Mouse (Mus musculus) myocyte (in vitro differentiated cells): ENCODE results near the gene Ccn6. TPM values are rescaled to one million over a fixed set of nuclear protein-coding genes. Genes with fewer than 3 reads are reported as not detected.

Source experiments
- H3K27me3 ChIP-seq: one replicate; pipeline ENCODE4 v1.6.1; 2011; ENCODE audit not compliant: control insufficient read depth, insufficient read depth, insufficient read length
- H3K36me3 ChIP-seq: one replicate; pipeline ENCODE4 v1.6.1; 2011; ENCODE audit not compliant: control insufficient read depth, insufficient read depth
- H3K4me2 ChIP-seq: one replicate; pipeline ENCODE4 v1.6.1; 2011; ENCODE audit warnings: low read depth, control low read depth
- H3K4me3 ChIP-seq: one replicate; pipeline ENCODE4 v1.5.1; 2011; ENCODE audit warnings: mild to moderate bottlenecking, control low read depth, moderate library complexity
- H3K79me2 ChIP-seq: one replicate; pipeline ENCODE4 v1.6.1; 2011; ENCODE audit not compliant: control insufficient read depth, insufficient read depth
- H3ac ChIP-seq: one replicate; pipeline ENCODE4 v1.6.1; 2011; ENCODE audit not compliant: control insufficient read depth, insufficient read length
- CEBPB ChIP-seq: IDR thresholded peaks from 2 replicates; pipeline ENCODE4 v1.6.1; 2011; ENCODE audit warnings: mild to moderate bottlenecking, moderate library complexity; ENCODE audit not compliant: poor library complexity, insufficient read depth, severe bottlenecking
- E2F4 ChIP-seq: IDR thresholded peaks from one replicate; pipeline ENCODE4 v1.6.1; 2011; ENCODE audit warnings: mild to moderate bottlenecking, control low read depth, moderate library complexity; ENCODE audit not compliant: insufficient read depth
- MAX ChIP-seq: IDR thresholded peaks from one replicate; pipeline ENCODE4 v1.6.1; 2011; ENCODE audit warnings: low read depth, mild to moderate bottlenecking, control low read depth
- MYOD1 ChIP-seq, 3 experiments: IDR thresholded peaks; one replicate each; pipeline ENCODE4 v1.6.1; 2011; ENCODE audit warnings: control low read depth in 2 of 3, low read depth in 2 of 3, mild to moderate bottlenecking in 2 of 3, moderate library complexity in 1 of 3; ENCODE audit not compliant: insufficient read length in 2 of 3, control insufficient read depth in 1 of 3
- MYOG ChIP-seq, 3 experiments: IDR thresholded peaks; one replicate each; pipeline ENCODE4 v1.6.1; 2011; ENCODE audit warnings: control low read depth in 2 of 3, low read depth in 2 of 3, mild to moderate bottlenecking in 2 of 3; ENCODE audit not compliant: insufficient read length in 2 of 3, control insufficient read depth in 1 of 3, insufficient read depth in 1 of 3
- POLR2A ChIP-seq: IDR thresholded peaks from one replicate; pipeline ENCODE4 v1.6.1; 2011; ENCODE audit warnings: low read depth, mild to moderate bottlenecking, control low read depth, moderate library complexity; ENCODE audit not compliant: insufficient read length
- POLR2AphosphoS2 ChIP-seq: IDR thresholded peaks from one replicate; pipeline ENCODE4 v1.6.1; 2011; ENCODE audit warnings: low read depth, control low read depth; ENCODE audit not compliant: insufficient read length
- REST ChIP-seq: IDR thresholded peaks from one replicate; pipeline ENCODE4 v1.6.1; 2011; ENCODE audit warnings: mild to moderate bottlenecking, control low read depth, moderate library complexity; ENCODE audit not compliant: insufficient read depth, insufficient read length
- SRF ChIP-seq: IDR thresholded peaks from one replicate; pipeline ENCODE4 v1.6.1; 2011; ENCODE audit warnings: low read depth; ENCODE audit not compliant: control insufficient read depth, insufficient read length
- TCF12 ChIP-seq: IDR thresholded peaks from one replicate; pipeline ENCODE4 v1.6.1; 2011; ENCODE audit warnings: mild to moderate bottlenecking, control low read depth; ENCODE audit not compliant: poor library complexity, insufficient read depth, severe bottlenecking
- TCF3 ChIP-seq: IDR thresholded peaks from one replicate; pipeline ENCODE4 v1.6.1; 2011; ENCODE audit warnings: low read depth, control low read depth; ENCODE audit not compliant: insufficient read length
- USF1 ChIP-seq: IDR thresholded peaks from one replicate; pipeline ENCODE4 v1.6.1; 2011; ENCODE audit warnings: low read depth, mild to moderate bottlenecking, control low read depth, moderate library complexity
- polyA plus RNA-seq: library from polyadenylated mRNA; unstranded; fragments of >200 nt; fragmentation: generic; extraction: Trizol; gene quantifications from one replicate; pipeline ENCODE4 v1.2.1, GENCODE M21; 2012; ENCODE audit warnings: missing spikeins

The Ccn6 gene
- polyA plus RNA-seq, 1 experiment: not detected

DNA sequence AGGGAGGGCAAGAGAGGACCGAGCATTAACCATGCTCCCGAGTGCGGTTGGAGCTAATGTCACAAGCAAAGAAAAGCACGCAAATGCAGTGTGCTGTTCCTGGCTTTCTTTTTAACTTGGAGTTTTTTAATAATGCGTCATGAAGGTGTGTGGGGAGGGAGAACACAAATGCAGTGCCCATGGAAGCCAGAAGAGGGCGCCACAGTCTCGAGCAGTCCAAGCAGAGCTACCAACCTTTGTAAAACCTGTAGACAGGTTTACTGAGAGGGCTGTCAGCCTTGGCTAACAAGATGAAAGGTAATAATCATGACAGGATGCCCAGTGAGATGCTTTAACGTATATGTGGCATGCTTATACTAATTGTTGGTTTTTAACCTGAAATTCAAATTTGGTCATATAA is 6.6 kb upstream of the Ccn6 start:
- Histone ChIP-seq H3K27me3 (no peaks in the 10 kb centered on the region), H3K4me3 (no peak overlapping the region), H3K36me3 (no peaks in the 10 kb centered on the region), H3ac (no peak overlapping the region), H3K4me2 (peak overlapping the region; percentile 94), H3K79me2 (no peaks in the 10 kb centered on the region)
- TF ChIP-seq CEBPB (no peak), MYOG (IDR thresholded peaks at IDR 0.05; ENCODE audit: control insufficient read depth in 1 of 3, insufficient read depth in 1 of 3, insufficient read length in 2 of 3, low read depth in 2 of 3) (no peak), TCF3 (no peak), POLR2AphosphoS2 (no peak), MYOD1 (IDR thresholded peaks at IDR 0.05; ENCODE audit: control insufficient read depth in 1 of 3, insufficient read length in 2 of 3, low read depth in 2 of 3) (no peak), E2F4 (no peak), SRF (no peak), USF1 (no peak)

DNA sequence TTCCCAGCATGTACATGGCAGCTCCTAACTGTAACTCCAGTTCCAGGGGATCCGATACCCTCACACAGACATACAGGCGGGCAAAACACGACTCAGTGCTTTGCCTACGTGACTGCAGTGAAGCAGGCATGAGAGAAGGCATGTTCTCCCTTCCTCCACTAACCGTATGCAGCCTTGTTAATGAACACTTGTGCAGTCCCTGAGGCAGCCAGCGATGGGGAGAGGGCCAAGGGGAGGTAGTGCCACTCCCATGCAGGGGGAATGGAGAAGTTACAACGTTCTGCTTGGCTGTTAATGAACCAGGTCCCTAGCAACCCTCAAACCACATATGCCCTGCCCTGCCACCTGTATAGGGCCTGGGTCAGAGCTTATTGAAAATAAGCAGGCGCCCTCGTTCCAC is 6.0 kb upstream of the Ccn6 start:
- H3K4me3 ChIP-seq: no peak overlapping the region
- H3ac ChIP-seq: no peak overlapping the region
- peak overlapping the region; percentile 94 for H3K4me2 ChIP-seq
- H3K27me3 ChIP-seq: no peaks in the 10 kb centered on the region
- TF ChIP-seq MYOG (IDR thresholded peaks at IDR 0.05; ENCODE audit: control insufficient read depth in 1 of 3, insufficient read depth in 1 of 3, insufficient read length in 2 of 3, low read depth in 2 of 3) (no peak), SRF (no peak), E2F4 (no peak), MAX (no peak), TCF12 (no peak), REST (no peak), TCF3 (no peak), MYOD1 (IDR thresholded peaks at IDR 0.05; ENCODE audit: control insufficient read depth in 1 of 3, insufficient read length in 2 of 3, low read depth in 2 of 3) (no peak), USF1 (no peak), POLR2A (no peak), CEBPB (no peak), POLR2AphosphoS2 (no peak)
- no peaks in the 10 kb centered on the region for H3K36me3 ChIP-seq
- no peaks in the 10 kb centered on the region for H3K79me2 ChIP-seq

DNA sequence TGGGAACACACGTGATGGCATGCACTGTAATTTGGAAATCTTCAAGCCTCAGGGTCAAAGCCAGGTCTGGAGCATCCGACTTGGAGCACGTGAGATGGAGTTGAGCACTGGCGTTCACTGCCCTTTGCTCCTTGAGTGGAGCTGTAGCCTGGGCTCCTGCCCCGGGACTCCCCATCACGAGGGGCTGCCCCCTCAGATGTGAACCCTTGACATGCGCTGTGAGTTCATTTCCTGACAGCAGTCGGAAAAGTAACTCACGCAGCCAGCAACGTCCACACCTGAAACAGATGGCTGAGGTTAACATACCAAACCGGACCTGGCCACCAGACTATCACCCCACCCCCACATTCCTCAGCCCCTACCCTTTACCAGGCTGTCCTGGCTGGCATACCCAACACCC is 4.0 kb upstream of the Ccn6 start:
- Histone ChIP-seq H3K79me2 (no peaks in the 10 kb centered on the region), H3K36me3 (no peaks in the 10 kb centered on the region), H3K4me3 (no peak overlapping the region), H3K27me3 (no peaks in the 10 kb centered on the region), H3ac (no peak overlapping the region), H3K4me2 (no peak overlapping the region)
- TF ChIP-seq USF1 (no peak), TCF12 (no peak), POLR2A (no peak), POLR2AphosphoS2 (no peak), MAX (no peak), TCF3 (no peak), REST (no peak), MYOG (IDR thresholded peaks at IDR 0.05; ENCODE audit: control insufficient read depth in 1 of 3, insufficient read depth in 1 of 3, insufficient read length in 2 of 3, low read depth in 2 of 3) (no peak), E2F4 (no peak), MYOD1 (IDR thresholded peaks at IDR 0.05; ENCODE audit: control insufficient read depth in 1 of 3, insufficient read length in 2 of 3, low read depth in 2 of 3) (no peak), CEBPB (no peak), SRF (no peak)

DNA sequence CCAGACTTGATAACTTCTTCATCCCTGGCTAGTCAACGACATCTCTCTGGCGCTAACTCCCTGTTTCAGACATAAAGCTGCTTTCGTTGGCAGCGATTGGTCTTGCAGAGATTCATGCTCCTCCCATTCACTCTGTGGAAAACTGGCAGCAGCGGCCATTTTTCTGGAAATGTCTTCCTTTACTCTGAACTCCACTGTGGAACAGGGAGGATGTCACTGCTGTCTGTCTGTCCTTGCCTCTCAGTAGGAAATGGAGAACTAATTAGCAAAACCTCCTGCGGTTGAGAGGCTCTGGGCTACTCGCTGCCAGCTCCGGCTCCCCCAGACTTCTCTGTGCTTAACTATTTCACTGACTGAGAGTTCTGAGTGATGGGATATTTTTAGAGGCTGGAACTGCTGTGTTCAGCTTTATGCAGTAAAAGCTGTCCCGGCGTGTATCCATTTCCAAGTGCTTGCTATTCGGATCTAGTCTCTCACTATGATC is 2.1 kb upstream of the Ccn6 start:
- peak overlapping the region; percentile 37 for H3K4me2 ChIP-seq
- no peak overlapping the region for H3K4me3 ChIP-seq
- H3K36me3 ChIP-seq: no peaks in the 10 kb centered on the region
- no peak overlapping the region for H3ac ChIP-seq
- H3K79me2 ChIP-seq: no peaks in the 10 kb centered on the region
- H3K27me3 ChIP-seq: no peaks in the 10 kb centered on the region
- TF ChIP-seq E2F4 (no peak), MAX (no peak), SRF (no peak), TCF3 (no peak), REST (no peak), POLR2AphosphoS2 (no peak)

DNA sequence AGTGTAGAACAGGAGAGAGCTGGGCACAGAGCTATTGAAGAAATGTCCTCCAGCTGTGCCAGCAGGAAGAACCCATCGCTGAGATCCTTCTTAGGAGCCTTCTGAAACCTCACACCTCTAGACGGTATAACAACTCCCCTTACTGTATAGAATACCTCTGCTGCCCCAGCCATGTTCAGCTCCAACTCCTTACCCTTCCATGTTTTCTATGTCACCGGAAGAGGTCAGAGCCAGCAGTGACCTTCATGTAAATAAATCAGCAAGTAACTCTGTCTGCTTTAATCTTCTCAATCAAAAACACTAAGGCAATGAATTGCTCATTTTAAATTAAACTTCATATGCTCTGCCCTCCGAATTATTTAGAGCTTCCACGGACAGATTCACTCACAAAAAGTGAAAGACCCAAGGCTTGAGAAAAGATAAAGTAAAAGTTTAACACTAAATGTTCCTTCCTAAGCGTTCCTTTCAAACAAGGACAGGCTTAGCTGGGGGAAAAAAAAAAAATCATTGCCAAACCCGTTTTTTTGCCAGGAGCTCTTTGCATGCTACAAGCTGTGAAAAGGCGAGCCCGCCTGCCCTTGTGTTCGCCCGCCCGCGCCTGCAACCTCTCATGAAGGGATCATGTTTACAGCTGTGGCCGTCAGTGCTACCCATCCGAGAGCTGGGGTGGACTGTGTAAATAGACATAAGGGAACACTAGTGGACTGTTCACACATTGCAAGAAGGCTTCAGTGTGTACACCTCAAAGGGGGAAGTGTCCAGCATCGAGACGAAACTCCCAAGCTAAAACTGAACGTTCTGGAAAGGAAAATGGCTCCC is 719 bp downstream of the Ccn6 start:
- H3K27me3 ChIP-seq: no peaks in the 10 kb centered on the region
- H3K36me3 ChIP-seq: no peaks in the 10 kb centered on the region
- TF ChIP-seq CEBPB (no peak), E2F4 (no peak), SRF (no peak)
- no peak overlapping the region for H3ac ChIP-seq
- no peaks in the 10 kb centered on the region for H3K79me2 ChIP-seq
- H3K4me2 ChIP-seq: peak overlapping the region; percentile 12
- H3K4me3 ChIP-seq: no peak overlapping the region
